Mouse (Mus musculus): ENCODE data around the gene Aipl1. TPM values are rescaled to one million over a fixed set of nuclear protein-coding genes. Genes with fewer than 3 reads are reported as not detected.

Gene Aipl1
- polyA plus RNA-seq, 1 experiment from 2014 or later, result 0.29 TPM

DNA sequence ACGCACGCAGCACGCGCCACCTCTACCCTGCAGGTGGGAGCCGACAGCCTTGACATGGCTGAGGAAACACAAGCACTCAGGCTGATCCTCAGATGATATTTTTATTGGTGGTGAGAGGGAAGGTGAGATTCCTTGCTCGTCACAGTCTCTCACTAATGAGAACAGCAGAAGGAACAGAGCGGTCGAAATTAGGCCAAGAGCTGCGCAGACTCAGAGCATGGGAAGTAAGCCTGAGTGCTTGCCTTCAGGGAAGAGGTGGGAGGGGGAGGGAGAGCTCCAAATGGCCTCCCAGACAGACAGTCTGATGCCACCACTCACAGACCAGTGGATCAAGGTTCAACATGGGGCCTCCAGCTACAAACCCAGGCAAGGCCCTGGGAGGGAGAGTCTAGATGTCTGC lies 10.8 kb downstream of the Aipl1 start:
- Histone ChIP-seq H3K27ac (ENCODE audit: low read length) (no peak overlapping the region), H3K27me3 (replicated peaks; ENCODE audit: control insufficient read depth, insufficient read depth, low read length) (peaks cover 3% of the 10 kb centered on the region; the same call in 1 of the 2 replicates), H3K4me3 (ENCODE audit: low read length) (no peak overlapping the region), H3K4me2 (ENCODE audit: low read depth, low read length) (no peak overlapping the region), H3K4me1 (ENCODE audit: control insufficient read depth, insufficient read depth, low read length) (no peaks in the 10 kb centered on the region), H3K9ac (ENCODE audit: low read depth, low read length) (no peak overlapping the region), H3K36me3 (ENCODE audit: control insufficient read depth, insufficient read depth, low read length) (no peaks in the 10 kb centered on the region), H3K9me3 (ENCODE audit: control insufficient read depth, low read length) (no peaks in the 10 kb centered on the region)
- WGBS, result 89% methylated on average over 9 of the region's 9 CpGs
- no peak for ATAC-seq

DNA sequence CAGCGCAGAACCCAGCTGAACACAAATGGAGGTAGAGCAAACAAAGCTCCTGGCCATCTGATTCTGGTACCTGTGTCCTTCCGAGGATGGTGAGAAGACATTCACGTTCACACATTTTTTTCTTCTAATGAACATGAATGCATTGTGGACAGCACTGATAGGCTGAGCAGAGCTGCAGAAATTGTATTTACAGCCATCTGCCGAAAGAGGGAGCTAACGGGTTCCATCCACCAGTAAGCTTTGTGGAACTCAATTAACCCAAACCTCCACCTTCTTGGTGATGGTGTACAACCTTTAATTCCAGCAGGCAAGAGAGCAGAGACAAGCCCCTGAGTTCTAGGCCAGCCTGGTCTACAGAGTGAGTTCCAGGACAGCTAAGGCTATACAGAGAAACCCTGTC lies 11.5 kb downstream of the Aipl1 start:
- Histone ChIP-seq H3K36me3 (ENCODE audit: control insufficient read depth, insufficient read depth, low read length) (no peaks in the 10 kb centered on the region), H3K4me3 (ENCODE audit: low read length) (no peak overlapping the region), H3K9ac (ENCODE audit: low read depth, low read length) (no peak overlapping the region), H3K4me2 (ENCODE audit: low read depth, low read length) (no peak overlapping the region), H3K27me3 (replicated peaks; ENCODE audit: control insufficient read depth, insufficient read depth, low read length) (peaks cover 3% of the 10 kb centered on the region; the same call in 1 of the 2 replicates), H3K9me3 (ENCODE audit: control insufficient read depth, low read length) (no peaks in the 10 kb centered on the region), H3K4me1 (ENCODE audit: control insufficient read depth, insufficient read depth, low read length) (no peaks in the 10 kb centered on the region), H3K27ac (ENCODE audit: low read length) (no peak overlapping the region)
- WGBS, result 41% methylated on average over 5 of the region's 5 CpGs
- no peak for ATAC-seq

DNA sequence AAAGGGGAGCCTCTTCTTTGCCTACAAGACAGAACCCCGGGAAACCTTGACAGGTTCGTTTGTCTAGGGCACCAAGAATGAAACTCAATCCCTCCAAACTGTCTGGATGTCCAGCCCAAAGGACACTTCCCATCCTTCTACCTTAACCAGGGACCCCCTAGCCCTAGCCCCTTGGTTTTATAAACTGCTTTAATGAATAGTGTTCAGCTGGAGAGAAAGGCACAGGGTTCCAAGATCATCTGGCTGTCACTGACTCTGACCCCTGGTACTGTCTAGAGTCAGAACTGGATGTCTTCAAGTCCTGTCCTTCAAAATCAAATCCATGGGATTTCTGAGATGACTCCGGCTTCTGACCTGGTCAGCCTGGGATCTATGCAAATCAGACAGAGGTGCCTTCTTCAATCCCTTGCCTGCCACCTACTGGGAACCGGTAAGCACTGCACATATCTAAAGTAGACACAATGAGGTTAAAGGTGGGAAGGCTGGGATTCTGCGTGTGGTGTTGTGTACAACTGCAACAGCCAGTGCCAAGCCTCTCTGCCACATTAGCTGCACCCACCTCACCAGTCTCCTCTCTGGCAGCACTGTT lies 13.0 kb downstream of the Aipl1 start:
- Histone ChIP-seq H3K36me3 (ENCODE audit: control insufficient read depth, insufficient read depth, low read length) (no peaks in the 10 kb centered on the region), H3K4me2 (ENCODE audit: low read depth, low read length) (no peak overlapping the region), H3K9me3 (ENCODE audit: control insufficient read depth, low read length) (no peaks in the 10 kb centered on the region), H3K4me1 (ENCODE audit: control insufficient read depth, insufficient read depth, low read length) (no peaks in the 10 kb centered on the region), H3K4me3 (ENCODE audit: low read length) (no peak overlapping the region), H3K9ac (ENCODE audit: low read depth, low read length) (no peak overlapping the region), H3K27ac (ENCODE audit: low read length) (no peak overlapping the region), H3K27me3 (replicated peaks; ENCODE audit: control insufficient read depth, insufficient read depth, low read length) (peaks cover under 1% of the 10 kb centered on the region; the same call in 1 of the 2 replicates)
- ATAC-seq, result peak; percentile 44; the same call in 1 of the 2 replicates
- WGBS, result 20% methylated on average over 5 of the region's 5 CpGs

DNA sequence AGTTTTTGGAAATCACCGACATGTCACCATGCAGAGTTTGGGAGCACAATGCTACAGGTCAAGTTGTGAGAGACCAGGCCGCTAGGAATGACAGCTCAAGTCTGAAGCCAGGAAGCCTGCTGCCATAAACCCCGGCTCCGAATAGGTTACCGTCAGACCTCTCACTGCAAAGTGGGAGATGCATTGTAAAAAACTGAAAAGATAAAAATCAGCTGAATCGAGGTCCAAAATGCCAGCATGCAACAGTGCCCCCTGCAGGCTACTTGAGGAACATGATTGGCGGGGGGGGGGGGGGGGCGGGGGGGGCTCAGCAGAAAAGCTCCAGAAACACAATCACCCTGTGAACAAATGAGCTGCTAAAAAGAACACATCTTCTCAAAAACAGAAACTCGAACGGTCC lies 13.7 kb downstream of the Aipl1 start:
- Histone ChIP-seq H3K27me3 (replicated peaks; ENCODE audit: control insufficient read depth, insufficient read depth, low read length) (no peaks in the 10 kb centered on the region), H3K4me1 (ENCODE audit: control insufficient read depth, insufficient read depth, low read length) (no peaks in the 10 kb centered on the region), H3K36me3 (ENCODE audit: control insufficient read depth, insufficient read depth, low read length) (no peaks in the 10 kb centered on the region), H3K4me2 (ENCODE audit: low read depth, low read length) (no peak overlapping the region), H3K9me3 (ENCODE audit: control insufficient read depth, low read length) (no peaks in the 10 kb centered on the region), H3K27ac (ENCODE audit: low read length) (no peak overlapping the region), H3K9ac (ENCODE audit: low read depth, low read length) (no peak overlapping the region), H3K4me3 (ENCODE audit: low read length) (no peak overlapping the region)
- WGBS, result 30% methylated on average over 10 of the region's 10 CpGs
- ATAC-seq, result no peak

DNA sequence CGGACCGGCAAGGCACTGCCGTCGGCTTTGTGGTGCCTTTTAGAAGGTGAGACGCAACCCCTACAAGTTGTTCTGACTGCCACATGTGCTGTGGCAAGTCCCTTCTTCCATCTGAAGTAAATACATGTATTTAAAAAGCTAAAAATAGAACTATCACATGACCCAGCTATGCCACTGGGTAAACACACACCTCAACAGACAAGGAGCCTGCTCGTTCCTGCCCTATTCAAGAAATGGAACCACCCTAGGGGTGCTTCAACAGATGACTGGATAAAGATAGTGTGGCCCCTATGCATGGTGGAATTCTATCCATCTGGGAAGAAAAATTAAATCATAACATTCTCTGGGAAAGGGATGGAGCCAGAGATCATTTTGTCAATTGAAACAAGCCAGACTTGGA lies 14.5 kb downstream of the Aipl1 start:
- WGBS, result 66% methylated on average over 6 of the region's 6 CpGs
- Histone ChIP-seq H3K4me1 (ENCODE audit: control insufficient read depth, insufficient read depth, low read length) (no peaks in the 10 kb centered on the region), H3K4me3 (ENCODE audit: low read length) (no peak overlapping the region), H3K9ac (ENCODE audit: low read depth, low read length) (no peak overlapping the region), H3K9me3 (ENCODE audit: control insufficient read depth, low read length) (no peaks in the 10 kb centered on the region), H3K36me3 (ENCODE audit: control insufficient read depth, insufficient read depth, low read length) (no peaks in the 10 kb centered on the region), H3K27me3 (replicated peaks; ENCODE audit: control insufficient read depth, insufficient read depth, low read length) (no peaks in the 10 kb centered on the region), H3K27ac (ENCODE audit: low read length) (no peak overlapping the region), H3K4me2 (ENCODE audit: low read depth, low read length) (no peak overlapping the region)
- no peak for ATAC-seq

DNA sequence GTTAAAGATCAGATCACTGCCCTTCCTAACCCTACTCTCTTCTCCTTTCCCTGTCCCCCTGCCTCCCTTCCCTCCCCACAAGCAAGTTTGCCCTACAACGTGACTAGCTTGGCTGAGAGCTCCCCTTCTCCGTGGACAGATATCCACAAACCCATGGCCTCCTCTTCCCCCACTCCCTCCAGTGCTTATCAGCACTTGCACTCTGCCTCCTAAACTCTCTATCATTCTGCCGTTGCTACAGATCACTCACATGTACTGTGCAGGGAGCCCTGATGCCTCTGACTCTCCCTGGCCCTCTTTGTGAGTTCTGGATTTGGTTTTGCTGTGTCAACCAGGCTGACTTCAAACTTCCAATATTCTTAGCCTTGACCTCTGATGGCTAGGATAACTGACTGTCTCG lies 16.3 kb downstream of the Aipl1 start:
- ATAC-seq, result no peak
- Histone ChIP-seq H3K4me1 (ENCODE audit: control insufficient read depth, insufficient read depth, low read length) (no peaks in the 10 kb centered on the region), H3K27ac (ENCODE audit: low read length) (no peak overlapping the region), H3K36me3 (ENCODE audit: control insufficient read depth, insufficient read depth, low read length) (no peaks in the 10 kb centered on the region), H3K4me2 (ENCODE audit: low read depth, low read length) (no peak overlapping the region), H3K4me3 (ENCODE audit: low read length) (no peak overlapping the region), H3K9ac (ENCODE audit: low read depth, low read length) (no peak overlapping the region), H3K27me3 (replicated peaks; ENCODE audit: control insufficient read depth, insufficient read depth, low read length) (no peaks in the 10 kb centered on the region), H3K9me3 (ENCODE audit: control insufficient read depth, low read length) (no peaks in the 10 kb centered on the region)
- WGBS, result 66% methylated on average over 4 of the region's 4 CpGs

DNA sequence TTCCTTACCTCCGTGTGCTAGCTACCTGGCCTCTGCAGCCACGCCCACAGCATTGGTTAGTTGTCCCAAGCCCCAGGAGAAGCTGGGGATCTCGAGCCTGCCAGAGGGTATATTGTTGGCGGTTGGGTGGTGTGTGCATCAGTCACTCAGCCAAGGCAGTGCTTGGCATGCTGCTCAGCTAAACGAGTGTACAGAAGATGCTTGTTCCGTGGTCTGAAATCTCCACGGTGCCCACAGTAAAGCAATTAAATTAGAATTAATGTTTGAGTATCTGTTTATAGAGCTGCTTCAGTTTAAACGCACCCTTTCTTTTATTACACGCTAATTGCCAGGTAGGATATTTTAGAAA lies 20.1 kb downstream of the Aipl1 start:
- no peak overlapping the region for H3K4me2 ChIP-seq (ENCODE audit: low read depth, low read length)
- no peaks in the 10 kb centered on the region for H3K27me3 ChIP-seq (replicated peaks; ENCODE audit: control insufficient read depth, insufficient read depth, low read length)
- H3K4me1 ChIP-seq (ENCODE audit: control insufficient read depth, insufficient read depth, low read length), result no peaks in the 10 kb centered on the region
- no peak for ATAC-seq
- WGBS, result 68% methylated on average over 9 of the region's 9 CpGs
- no peaks in the 10 kb centered on the region for H3K36me3 ChIP-seq (ENCODE audit: control insufficient read depth, insufficient read depth, low read length)
- H3K9me3 ChIP-seq (ENCODE audit: control insufficient read depth, low read length), result no peaks in the 10 kb centered on the region
- no peak overlapping the region for H3K27ac ChIP-seq (ENCODE audit: low read length)
- H3K4me3 ChIP-seq (ENCODE audit: low read length), result no peak overlapping the region
- H3K9ac ChIP-seq (ENCODE audit: low read depth, low read length), result no peak overlapping the region

DNA sequence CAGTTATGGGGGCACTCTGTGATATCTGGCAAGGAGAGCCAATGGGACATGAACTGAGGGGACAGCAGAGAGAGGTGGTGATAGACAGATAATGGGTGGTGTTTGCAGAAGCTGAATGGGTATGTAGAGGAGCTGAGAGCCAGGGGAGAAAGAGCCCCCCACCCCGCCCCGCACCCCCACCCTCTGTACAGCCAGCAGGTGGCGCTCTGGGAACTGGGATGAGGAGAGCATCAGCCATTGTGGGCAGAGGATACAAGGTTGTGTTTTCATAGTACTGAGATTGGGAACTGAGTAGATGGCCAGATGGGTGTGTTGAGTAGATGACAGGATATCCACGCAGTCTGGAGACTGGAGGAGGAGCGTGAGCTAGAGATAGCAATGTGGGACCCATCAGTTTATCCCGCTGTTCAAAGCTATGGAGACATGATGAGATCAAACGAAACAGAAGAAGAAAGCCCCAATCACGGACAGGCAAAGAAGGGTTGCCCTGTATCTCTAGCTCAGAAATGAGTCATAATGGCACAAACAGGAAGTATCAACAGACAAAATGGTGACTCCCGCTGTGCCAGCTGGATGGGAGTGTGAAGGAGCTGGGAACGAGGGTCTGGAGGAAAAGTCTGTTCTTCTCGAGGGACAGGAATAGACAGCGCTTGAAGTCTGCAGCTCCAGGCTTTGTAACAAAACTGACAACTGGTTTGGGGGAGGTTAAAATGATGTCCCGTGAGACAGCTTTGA lies 20.6 kb downstream of the Aipl1 start:
- H3K4me1 ChIP-seq (ENCODE audit: control insufficient read depth, insufficient read depth, low read length), result peaks cover 1% of the 10 kb centered on the region; the same call in 1 of the 2 replicates
- ATAC-seq, result no peak
- no peaks in the 10 kb centered on the region for H3K27me3 ChIP-seq (replicated peaks; ENCODE audit: control insufficient read depth, insufficient read depth, low read length)
- H3K4me2 ChIP-seq (ENCODE audit: low read depth, low read length), result no peak overlapping the region
- no peak overlapping the region for H3K9ac ChIP-seq (ENCODE audit: low read depth, low read length)
- WGBS, result 81% methylated on average over 13 of the region's 13 CpGs
- no peak overlapping the region for H3K27ac ChIP-seq (ENCODE audit: low read length)
- H3K4me3 ChIP-seq (ENCODE audit: low read length), result no peak overlapping the region
- no peaks in the 10 kb centered on the region for H3K36me3 ChIP-seq (ENCODE audit: control insufficient read depth, insufficient read depth, low read length)
- H3K9me3 ChIP-seq (ENCODE audit: control insufficient read depth, low read length), result no peaks in the 10 kb centered on the region

DNA sequence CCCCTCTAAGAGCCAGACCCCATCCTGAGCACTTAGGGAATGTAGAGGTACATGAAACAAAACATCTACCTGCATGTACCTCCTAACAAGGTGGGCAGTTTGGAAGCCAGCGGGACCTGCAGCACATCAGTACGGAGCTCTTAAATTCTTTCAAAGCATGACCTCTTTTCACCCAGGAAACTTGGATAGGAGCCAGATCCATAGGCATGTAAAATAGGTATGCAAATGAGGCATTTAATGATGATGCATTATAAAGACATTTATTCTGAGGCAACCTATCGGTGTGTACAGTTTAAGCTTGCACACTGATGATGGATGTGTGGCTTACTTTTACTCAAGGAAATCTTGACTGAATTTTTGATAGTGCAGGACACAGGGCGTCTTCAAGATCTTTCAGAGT lies 22.6 kb downstream of the Aipl1 start:
- Histone ChIP-seq H3K27me3 (replicated peaks; ENCODE audit: control insufficient read depth, insufficient read depth, low read length) (no peaks in the 10 kb centered on the region), H3K9me3 (ENCODE audit: control insufficient read depth, low read length) (no peaks in the 10 kb centered on the region), H3K9ac (ENCODE audit: low read depth, low read length) (no peak overlapping the region), H3K4me2 (ENCODE audit: low read depth, low read length) (no peak overlapping the region), H3K4me3 (ENCODE audit: low read length) (no peak overlapping the region), H3K36me3 (ENCODE audit: control insufficient read depth, insufficient read depth, low read length) (no peaks in the 10 kb centered on the region), H3K27ac (ENCODE audit: low read length) (no peak overlapping the region), H3K4me1 (ENCODE audit: control insufficient read depth, insufficient read depth, low read length) (peaks cover 10% of the 10 kb centered on the region)
- 73% methylated on average over 4 of the region's 4 CpGs for WGBS
- ATAC-seq, result no peak

DNA sequence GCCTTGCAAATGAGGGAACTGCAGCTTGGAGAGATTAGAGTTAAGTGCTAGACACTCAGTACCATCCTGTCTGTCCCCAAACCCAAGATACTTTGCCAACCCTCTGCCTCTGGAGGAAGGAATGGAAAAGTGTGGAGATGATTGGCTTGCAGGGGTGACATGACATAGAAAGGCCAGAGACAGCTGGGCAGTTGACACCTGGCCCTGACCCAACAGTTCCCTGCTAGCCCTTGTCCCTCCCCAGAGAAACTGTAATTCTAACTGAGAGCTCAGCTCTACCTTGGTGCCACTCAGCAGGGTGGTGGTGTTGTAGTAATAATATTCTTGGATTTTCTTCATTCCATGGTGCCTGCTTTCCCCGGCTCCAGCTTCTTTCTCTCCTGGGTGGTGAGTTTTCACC lies 25.4 kb downstream of the Aipl1 start:
- H3K9ac ChIP-seq (ENCODE audit: low read depth, low read length), result no peak overlapping the region
- WGBS, result 86% methylated on average over 1 of the region's 1 CpGs
- H3K9me3 ChIP-seq (ENCODE audit: control insufficient read depth, low read length), result no peaks in the 10 kb centered on the region
- H3K4me2 ChIP-seq (ENCODE audit: low read depth, low read length), result no peak overlapping the region
- H3K4me3 ChIP-seq (ENCODE audit: low read length), result no peak overlapping the region
- ATAC-seq, result no peak
- H3K27ac ChIP-seq (ENCODE audit: low read length), result no peak overlapping the region
- no peaks in the 10 kb centered on the region for H3K27me3 ChIP-seq (replicated peaks; ENCODE audit: control insufficient read depth, insufficient read depth, low read length)
- H3K4me1 ChIP-seq (ENCODE audit: control insufficient read depth, insufficient read depth, low read length), result peaks cover 10% of the 10 kb centered on the region
- H3K36me3 ChIP-seq (ENCODE audit: control insufficient read depth, insufficient read depth, low read length), result no peaks in the 10 kb centered on the region
